Mouse (Mus musculus) embryonic facial prominence, embryonic 10.5 days (tissue): ENCODE measurements around the gene Mmp11. TPM values are rescaled to one million over a fixed set of nuclear protein-coding genes. Genes with fewer than 3 reads are reported as not detected.
"Not testable (repeated sequence)": the region's sequence is repeated elsewhere in the genome, so short reads cannot be mapped to it uniquely, and the experiment has no call there.

Experiments used
- DNase-seq: peaks from one replicate; pipeline ENCODE4 v3.0.0-alpha.2; 2017; ENCODE audit warnings: low spot score
- H3K27ac ChIP-seq: fragments of 300-500 bp; sonication (generic); replicated peaks from 2 replicates; pipeline ENCODE4 v1.5.1; 2016; ENCODE audit warnings: mild to moderate bottlenecking
- H3K27me3 ChIP-seq: fragments of 300-500 bp; sonication (generic); replicated peaks from 2 replicates; pipeline ENCODE4 v1.6.1; 2016; ENCODE audit warnings: low read depth, mild to moderate bottlenecking; ENCODE audit not compliant: poor library complexity, severe bottlenecking
- H3K36me3 ChIP-seq: fragments of 300-500 bp; sonication (generic); replicated peaks from 2 replicates; pipeline ENCODE4 v1.6.1; 2016; ENCODE audit warnings: mild to moderate bottlenecking, moderate library complexity
- H3K4me1 ChIP-seq: fragments of 300-500 bp; sonication (generic); 2 replicates; pipeline ENCODE4 v1.6.1; 2016
- H3K4me3 ChIP-seq: fragments of 300-500 bp; sonication (generic); 2 replicates; pipeline ENCODE4 v1.5.1; 2016; ENCODE audit warnings: mild to moderate bottlenecking, moderate library complexity
- H3K9me3 ChIP-seq: fragments of 300-500 bp; sonication (generic); 2 replicates; pipeline ENCODE4 v1.6.1; 2016; ENCODE audit warnings: mild to moderate bottlenecking
- WGBS: fragments of 180-500 bp; shearing (Covaris S2); methylation state at CpG from one replicate; pipeline ENCODE4 v1.1.7; 2016; 5-methylcytosine and 5-hydroxymethylcytosine counted together
- polyA plus RNA-seq: library from polyadenylated mRNA; unstranded; fragments of >200 nt; fragmentation: Nextera tagmentation; extraction: Ambion mirVana; gene quantifications from 2 replicates; pipeline ENCODE4 v1.2.1, GENCODE M21; 2016

The Mmp11 gene
- polyA plus RNA-seq, 1 experiment from 2014 or later = 46.4 TPM

- H3K9me3 ChIP-seq = no peaks in the 10 kb centered on the region
- H3K4me3 ChIP-seq = no peak overlapping the region
- H3K36me3 ChIP-seq = peaks cover 100% of the 10 kb centered on the region
- no peak overlapping the region for H3K27ac ChIP-seq
- 95% methylated on average over 4 of the region's 4 CpGs for WGBS
- no peak for DNase-seq
- H3K4me1 ChIP-seq = no peaks in the 10 kb centered on the region
- H3K27me3 ChIP-seq = no peaks in the 10 kb centered on the region
These were observed 29.4 kb downstream of the Mmp11 start for GRCm38 (mm10) chr10:75906882-75907281.

GRCm38 (mm10) chr10:75904391-75904790 is 31.9 kb downstream of the Mmp11 start:
- H3K4me1 ChIP-seq = no peaks in the 10 kb centered on the region
- DNase-seq = no peak
- no peaks in the 10 kb centered on the region for H3K27me3 ChIP-seq

GRCm38 (mm10) chr10:75898846-75899245 is 37.5 kb downstream of the Mmp11 start:
- DNase-seq = no peak
- Histone ChIP-seq H3K4me1 (peaks cover 5% of the 10 kb centered on the region), H3K36me3 (peaks cover 100% of the 10 kb centered on the region), H3K27me3 (no peaks in the 10 kb centered on the region), H3K9me3 (no peaks in the 10 kb centered on the region), H3K27ac (no peak overlapping the region), H3K4me3 (no peak overlapping the region)
- 84% methylated on average over 3 of the region's 3 CpGs for WGBS

More at GRCm38 (mm10) chr10:75904391-75904790, 31.9 kb downstream of the Mmp11 start:
- H3K36me3 ChIP-seq = peaks cover 100% of the 10 kb centered on the region
- 89% methylated on average over 5 of the region's 5 CpGs for WGBS
- H3K27ac ChIP-seq = no peak overlapping the region
- no peak overlapping the region for H3K4me3 ChIP-seq
- no peaks in the 10 kb centered on the region for H3K9me3 ChIP-seq

- 80% methylated on average over 6 of the region's 6 CpGs for WGBS
These were observed 38.2 kb downstream of the Mmp11 start for GRCm38 (mm10) chr10:75898039-75898564.

DNA sequence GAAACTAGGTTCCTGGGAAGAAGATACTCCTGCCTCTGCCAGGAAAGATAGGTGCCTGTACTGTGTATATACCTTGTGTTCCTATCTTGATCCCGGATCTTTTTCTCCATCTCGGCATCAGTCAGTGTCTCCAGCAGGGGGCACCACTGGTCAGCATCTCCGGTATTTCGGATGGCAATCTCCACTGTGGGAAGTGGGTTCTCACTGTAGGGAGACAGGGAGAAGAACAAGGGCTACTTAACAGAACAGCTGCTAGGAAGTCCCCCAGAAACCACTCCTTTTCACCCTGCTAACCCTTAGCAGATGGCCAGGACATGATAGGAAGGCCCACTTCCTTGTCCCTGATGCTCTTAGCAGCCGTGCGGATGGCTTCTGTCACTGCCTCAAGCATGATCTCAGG is 38.9 kb downstream of the Mmp11 start:
- DNase-seq = peak; percentile 76
- Histone ChIP-seq H3K36me3 (peaks cover 90% of the 10 kb centered on the region), H3K4me3 (no peak overlapping the region)

More at GRCm38 (mm10) chr10:75898039-75898564, 38.2 kb downstream of the Mmp11 start:
- Histone ChIP-seq H3K4me1 (peaks cover 12% of the 10 kb centered on the region), H3K9me3 (no peaks in the 10 kb centered on the region), H3K27me3 (no peaks in the 10 kb centered on the region), H3K27ac (no peak overlapping the region), H3K4me3 (no peak overlapping the region), H3K36me3 (peaks cover 98% of the 10 kb centered on the region)
- no peak for DNase-seq

DNA sequence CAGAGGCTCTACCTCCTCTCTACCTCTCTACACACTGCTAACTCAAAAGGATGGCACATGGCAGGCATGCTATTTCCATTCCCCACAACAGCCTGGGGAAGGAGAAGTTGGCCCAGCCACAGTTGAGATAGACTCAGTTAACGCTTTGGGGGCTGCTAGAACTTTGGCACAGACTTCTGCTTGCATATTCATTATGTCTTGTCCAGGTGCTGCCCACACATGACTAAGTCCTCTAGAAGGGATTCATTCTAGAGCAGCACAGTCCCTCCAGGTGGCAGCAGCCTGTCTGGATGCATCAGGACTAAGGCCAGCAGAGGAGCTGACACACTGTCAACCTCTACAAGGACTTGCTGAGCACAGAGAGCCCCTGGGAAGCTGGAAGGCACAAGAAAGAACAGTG is 40.1 kb downstream of the Mmp11 start:
- H3K9me3 ChIP-seq = no peaks in the 10 kb centered on the region
- no peak for DNase-seq
- no peak overlapping the region for H3K27ac ChIP-seq
- peaks cover 79% of the 10 kb centered on the region for H3K36me3 ChIP-seq
- H3K27me3 ChIP-seq = no peaks in the 10 kb centered on the region
- no peak overlapping the region for H3K4me3 ChIP-seq
- peaks cover 17% of the 10 kb centered on the region for H3K4me1 ChIP-seq
- WGBS = 94% methylated on average over 1 of the region's 1 CpGs

More for the DNA sequence above, 38.9 kb downstream of the Mmp11 start:
- Histone ChIP-seq H3K27ac (no peak overlapping the region), H3K4me1 (peaks cover 17% of the 10 kb centered on the region), H3K27me3 (no peaks in the 10 kb centered on the region), H3K9me3 (no peaks in the 10 kb centered on the region)
- WGBS = 51% methylated on average over 6 of the region's 6 CpGs

- H3K36me3 ChIP-seq = peaks cover 74% of the 10 kb centered on the region
- 95% methylated on average over 5 of the region's 5 CpGs for WGBS
- DNase-seq = no peak
These were observed 40.6 kb downstream of the Mmp11 start for GRCm38 (mm10) chr10:75895730-75896129.

GRCm38 (mm10) chr10:75894601-75895000 is 41.7 kb downstream of the Mmp11 start:
- Histone ChIP-seq H3K4me1 (peaks cover 26% of the 10 kb centered on the region), H3K36me3 (peaks cover 62% of the 10 kb centered on the region), H3K27me3 (no peaks in the 10 kb centered on the region), H3K27ac (no peak overlapping the region), H3K4me3 (0 out of 2 replicates have a peak overlapping the region, but pooled peaks have one; percentile 63), H3K9me3 (no peaks in the 10 kb centered on the region)
- 79% methylated on average over 6 of the region's 6 CpGs for WGBS
- DNase-seq = no peak

More at GRCm38 (mm10) chr10:75895730-75896129, 40.6 kb downstream of the Mmp11 start:
- no peak overlapping the region for H3K4me3 ChIP-seq
- no peaks in the 10 kb centered on the region for H3K9me3 ChIP-seq
- no peaks in the 10 kb centered on the region for H3K27me3 ChIP-seq
- no peak overlapping the region for H3K27ac ChIP-seq
- H3K4me1 ChIP-seq = peaks cover 17% of the 10 kb centered on the region

DNA sequence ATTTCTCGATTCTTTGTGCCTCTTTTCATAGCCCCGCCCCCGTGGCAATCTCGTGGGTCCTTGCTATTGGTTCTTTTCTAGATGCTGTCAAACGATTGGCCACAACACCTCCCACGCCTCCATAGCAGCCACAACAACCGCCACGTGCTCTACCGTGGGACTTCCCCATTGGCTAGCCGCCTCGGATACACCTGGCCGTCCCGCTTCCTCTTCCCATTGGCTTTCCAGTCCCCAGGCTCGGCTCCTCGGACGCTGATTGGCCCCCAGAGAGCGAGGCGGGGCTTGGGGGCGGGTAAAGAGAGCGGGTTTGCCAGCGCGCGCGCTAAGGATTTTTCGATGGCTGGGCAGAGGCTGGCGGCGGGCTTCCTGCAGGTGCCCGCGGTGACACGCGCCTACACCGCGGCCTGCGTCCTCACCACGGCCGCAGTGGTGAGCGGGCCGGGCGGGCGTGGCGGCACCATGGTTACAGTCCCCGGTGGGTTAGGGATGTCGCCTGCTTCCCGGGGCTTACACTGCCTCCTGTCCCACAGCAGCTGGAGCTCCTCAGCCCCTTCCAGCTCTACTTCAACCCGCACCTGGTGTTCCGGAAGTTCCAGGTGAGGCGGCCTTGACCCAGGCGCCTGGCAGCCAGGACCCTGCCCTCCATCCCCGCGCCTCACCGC is 43.1 kb downstream of the Mmp11 start, which contains the start of gene Derl3:
Gene Derl3, plus strand, starts transcription at position 325 of the 662 bp plus-strand sequence.
- whole genome bisulfite sequencing = 1% methylated on average over 51 of the region's 51 CpGs
- Histone ChIP-seq H3K36me3 (peaks cover 49% of the 10 kb centered on the region), H3K9me3 (no peaks in the 10 kb centered on the region), H3K27ac (peak within 1 kb of the TSS; percentile 80), H3K27me3 (no peaks in the 10 kb centered on the region), H3K4me3 (peak within 1 kb of the TSS; percentile 63), H3K4me1 (peaks cover 39% of the 10 kb centered on the region)
- DNase-seq = peak; percentile 97

DNA sequence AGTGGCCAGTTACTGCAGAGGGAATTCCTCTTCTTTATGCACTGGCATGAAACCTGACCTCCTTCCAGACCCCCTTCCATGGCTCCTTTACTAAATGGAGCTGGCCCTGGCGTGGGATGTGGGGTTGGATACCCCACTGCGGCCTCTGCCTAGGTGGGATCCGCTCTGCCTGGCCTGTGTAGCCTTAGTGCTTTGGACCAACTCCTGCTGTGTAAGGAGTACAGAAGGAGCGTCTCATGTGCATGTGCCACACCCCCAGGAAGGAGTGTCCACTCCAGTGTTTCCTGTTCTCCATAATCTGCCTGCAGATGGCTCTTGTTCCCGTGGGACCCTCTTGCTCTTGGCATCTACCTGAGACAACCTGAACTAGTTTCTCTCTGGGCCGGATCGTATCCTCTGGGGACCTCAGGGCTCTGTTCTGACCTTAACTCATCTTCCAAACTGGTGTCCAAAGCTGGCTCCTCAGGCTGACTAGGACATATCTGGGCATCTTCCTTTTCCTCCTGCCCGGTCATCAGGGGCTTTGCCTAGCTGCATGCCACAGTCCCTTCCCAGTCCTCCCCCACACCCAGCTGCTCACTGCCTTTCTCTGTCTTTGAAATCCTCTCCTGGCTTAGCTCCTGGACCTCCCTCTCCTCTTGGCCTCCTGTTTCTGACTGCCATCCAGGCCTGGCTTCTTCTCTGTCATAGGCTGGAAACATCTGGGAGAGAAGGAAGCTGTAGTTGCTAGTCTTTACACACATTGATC is 46.7 kb downstream of the Mmp11 start:
- no peaks in the 10 kb centered on the region for H3K9me3 ChIP-seq
- no peak overlapping the region for H3K4me3 ChIP-seq
- no peaks in the 10 kb centered on the region for H3K27me3 ChIP-seq
- peaks cover 12% of the 10 kb centered on the region for H3K36me3 ChIP-seq
- H3K4me1 ChIP-seq = peaks cover 52% of the 10 kb centered on the region
- peak overlapping the region; percentile 15; the same call in 1 of the 2 replicates for H3K27ac ChIP-seq
- WGBS = 51% methylated on average over 8 of the region's 8 CpGs
- no peak for DNase-seq

DNA sequence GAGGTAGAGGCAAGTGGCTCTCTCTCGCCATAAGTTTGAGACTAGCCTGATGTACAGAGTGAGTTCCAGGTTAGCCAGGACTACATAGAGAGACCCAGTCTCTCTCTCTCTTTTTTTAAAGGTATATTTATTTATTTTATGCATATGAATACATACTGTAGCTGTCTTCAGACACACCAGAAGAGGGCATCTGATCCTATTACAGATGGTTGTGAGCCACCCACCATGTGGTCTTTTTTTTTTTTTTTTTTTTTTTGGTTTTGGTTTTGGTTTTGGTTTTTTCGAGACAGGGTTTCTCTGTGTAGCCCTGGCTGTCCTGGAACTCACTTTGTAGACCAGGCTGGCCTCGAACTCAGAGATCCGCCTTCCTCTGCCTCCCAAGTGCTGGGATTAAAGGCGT is 48.8 kb downstream of the Mmp11 start:
- DNase-seq, H3K27ac ChIP-seq, H3K4me3 ChIP-seq, H3K27me3 ChIP-seq, H3K36me3 ChIP-seq, H3K9me3 ChIP-seq: not testable (repeated sequence)
- peaks cover 43% of the 10 kb centered on the region for H3K4me1 ChIP-seq
- 82% methylated on average over 5 of the region's 5 CpGs for WGBS

DNA sequence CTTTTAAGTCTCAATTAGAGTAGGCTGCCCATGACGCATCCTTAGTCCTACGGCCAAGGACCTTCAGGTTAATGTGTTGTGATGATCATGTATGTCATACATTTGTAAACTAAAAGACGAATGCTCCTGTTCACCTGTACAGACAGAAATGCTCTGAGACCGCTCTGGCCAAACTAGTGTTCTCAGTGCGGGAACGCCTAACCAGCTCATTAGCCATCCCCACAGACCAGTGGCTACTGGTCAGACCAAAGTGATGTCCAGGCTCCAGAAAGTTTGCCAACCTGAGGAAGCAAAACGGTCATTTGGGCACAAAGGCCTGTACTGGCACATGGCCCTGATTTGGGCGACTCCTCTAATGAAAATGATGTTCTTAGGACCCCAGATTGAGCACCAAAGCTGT is 51.6 kb downstream of the Mmp11 start:
- 94% methylated on average over 8 of the region's 8 CpGs for WGBS
- Histone ChIP-seq H3K27me3 (no peaks in the 10 kb centered on the region), H3K27ac (no peak overlapping the region), H3K9me3 (no peaks in the 10 kb centered on the region), H3K36me3 (no peaks in the 10 kb centered on the region), H3K4me1 (peaks cover 55% of the 10 kb centered on the region), H3K4me3 (no peak overlapping the region)
- DNase-seq = no peak
